Mouse (Mus musculus): ENCODE results near the gene Tent2.
A peak's percentile ranks its signal among the peaks of the same experiment; 100 is the strongest.
"Not testable (repeated sequence)": the region's sequence is repeated elsewhere in the genome, so short reads cannot be mapped to it uniquely, and the experiment has no call there.

The Tent2 gene

GRCm38 (mm10) chr13:93191831-93192645 lies at the start of gene Tent2:
Gene Tent2 (minus strand): TSS chr13:93192385.
- DNase-seq (ENCODE audit: low read depth, low spot score), result peak; percentile 90

GRCm38 (mm10) chr13:93241180-93241579 lies 49.0 kb upstream of the Tent2 start:
- no peak for DNase-seq (ENCODE audit: low read depth, low spot score)

GRCm38 (mm10) chr13:93239561-93239960 lies 47.4 kb upstream of the Tent2 start:
- DNase-seq (ENCODE audit: low read depth, low spot score), result no peak

DNA sequence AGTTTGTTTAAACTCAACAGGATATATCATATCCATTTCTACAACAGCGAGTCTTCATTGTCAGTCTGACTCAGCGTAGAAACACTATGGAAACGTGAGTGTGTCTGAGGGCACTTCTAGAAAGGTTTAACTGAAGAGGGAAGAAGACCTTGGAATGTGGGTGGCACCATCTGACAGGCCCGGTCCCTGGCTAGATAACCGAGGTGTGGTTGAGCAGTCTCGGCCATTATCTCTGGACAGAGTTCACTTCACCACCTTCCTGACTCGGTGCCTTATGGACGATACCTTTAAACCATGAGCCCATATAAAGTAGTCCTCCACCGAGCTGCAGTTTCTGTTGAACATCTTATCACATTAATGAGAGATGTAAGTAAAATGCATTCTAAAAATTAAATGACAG lies 46.9 kb upstream of the Tent2 start:
- no peak for DNase-seq (ENCODE audit: low read depth, low spot score)

- no peak for DNase-seq (ENCODE audit: low read depth, low spot score)
Measured at GRCm38 (mm10) chr13:93237677-93238398, 45.7 kb upstream of the Tent2 start.

- DNase-seq (ENCODE audit: low read depth, low spot score), result no peak
Measured at GRCm38 (mm10) chr13:93234267-93235039, 42.3 kb upstream of the Tent2 start.

GRCm38 (mm10) chr13:93232335-93232734 lies 40.1 kb upstream of the Tent2 start:
- no peak for DNase-seq (ENCODE audit: low read depth, low spot score)

- no peak for DNase-seq (ENCODE audit: low read depth, low spot score)
Measured at GRCm38 (mm10) chr13:93231016-93231415, 38.8 kb upstream of the Tent2 start.

GRCm38 (mm10) chr13:93211741-93212140 lies 19.6 kb upstream of the Tent2 start:
- DNase-seq (ENCODE audit: low read depth, low spot score), result no peak

GRCm38 (mm10) chr13:93192646-93193026 lies 451 bp upstream of the Tent2 start:
- DNase-seq (ENCODE audit: low read depth, low spot score), result no peak

GRCm38 (mm10) chr13:93189416-93189815 lies 2.8 kb downstream of the Tent2 start:
- no peak for DNase-seq (ENCODE audit: low read depth, low spot score)

DNA sequence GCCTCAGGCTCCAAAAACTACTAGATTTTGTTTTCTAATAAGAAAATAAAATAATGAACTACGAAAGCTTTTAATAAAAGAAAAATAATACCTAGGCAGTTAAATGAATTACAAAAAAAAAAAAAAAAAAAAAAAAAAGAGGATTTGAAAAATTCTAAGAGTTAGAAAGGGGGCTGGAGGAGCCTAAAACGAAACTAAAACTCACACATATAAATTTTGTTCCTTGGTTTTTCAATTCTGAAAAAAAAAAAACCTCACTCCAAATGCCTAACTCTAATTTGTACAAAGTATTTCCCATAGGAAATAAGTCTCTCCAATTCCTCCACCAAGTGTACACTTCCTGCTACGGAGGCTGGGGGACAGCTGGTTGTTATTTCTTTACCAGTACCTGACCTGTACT lies 3.4 kb downstream of the Tent2 start:
- no peak for DNase-seq (ENCODE audit: low read depth, low spot score)

GRCm38 (mm10) chr13:93187792-93188191 lies 4.4 kb downstream of the Tent2 start:
- not testable (repeated sequence) for DNase-seq (ENCODE audit: low read depth, low spot score)

GRCm38 (mm10) chr13:93180351-93180750 lies 11.8 kb downstream of the Tent2 start:
- no peak for DNase-seq (ENCODE audit: low read depth, low spot score)

GRCm38 (mm10) chr13:93179522-93179921 lies 12.7 kb downstream of the Tent2 start:
- no peak for DNase-seq (ENCODE audit: low read depth, low spot score)

GRCm38 (mm10) chr13:93177571-93177970 lies 14.6 kb downstream of the Tent2 start:
- DNase-seq (ENCODE audit: low read depth, low spot score), result no peak

DNA sequence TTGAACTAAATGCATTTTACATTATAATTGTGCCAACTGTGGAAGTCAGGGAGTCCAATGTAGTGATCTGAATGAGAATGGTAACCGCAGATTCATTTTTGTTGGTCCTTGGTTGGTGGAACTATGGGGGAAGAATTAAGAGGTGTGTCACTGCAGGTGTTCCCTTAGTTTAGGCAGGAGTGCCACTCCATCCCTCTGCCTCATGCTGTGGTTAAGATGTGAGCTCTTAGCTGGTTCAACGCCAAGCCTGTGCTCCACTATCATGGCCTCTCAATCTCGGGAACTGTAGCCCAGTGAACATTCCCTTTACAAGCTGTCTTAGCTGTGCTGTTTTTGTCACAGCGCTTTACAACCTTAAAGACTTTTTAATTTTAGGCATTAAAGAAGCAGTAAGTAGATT lies 28.9 kb downstream of the Tent2 start:
- DNase-seq (ENCODE audit: low read depth, low spot score), result no peak

- DNase-seq (ENCODE audit: low read depth, low spot score), result no peak
Measured at GRCm38 (mm10) chr13:93162456-93162855, 29.7 kb downstream of the Tent2 start.

DNA sequence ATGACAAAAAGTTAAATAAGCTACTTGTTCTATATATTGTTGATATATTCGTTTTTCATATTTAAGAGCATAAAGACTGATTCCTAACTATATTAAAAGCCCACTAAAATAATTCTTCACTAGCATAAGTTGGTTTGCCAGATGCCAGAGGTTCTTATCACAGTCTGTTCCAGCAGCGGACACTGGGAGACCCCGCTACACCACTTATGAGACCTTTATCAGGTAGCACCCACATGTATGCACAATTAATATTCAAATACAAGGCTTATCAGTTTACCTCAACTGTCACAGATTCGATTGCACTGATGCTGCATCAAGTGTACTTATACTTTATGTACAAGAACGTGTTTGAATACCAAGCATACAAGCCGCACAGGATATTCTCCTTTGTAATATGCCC lies 33.9 kb downstream of the Tent2 start:
- no peak for DNase-seq (ENCODE audit: low read depth, low spot score)

DNA sequence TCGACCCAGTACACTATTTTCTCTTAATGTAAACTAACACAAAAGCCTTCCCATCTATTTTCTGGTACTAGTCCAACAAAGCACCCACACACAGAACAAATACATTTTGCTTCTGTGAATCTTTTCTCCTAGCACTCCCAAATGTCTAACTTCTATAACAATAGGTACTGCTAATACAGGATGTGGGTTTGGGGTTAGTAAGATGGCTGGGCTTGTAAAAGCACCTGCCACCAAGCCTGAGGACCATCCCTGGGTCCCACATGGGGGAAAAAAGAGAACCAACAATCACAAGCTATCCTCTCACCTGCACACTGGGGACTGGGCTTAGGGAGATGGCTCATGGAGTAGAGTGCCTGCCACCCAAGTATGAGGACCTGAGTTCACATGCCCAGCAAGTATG lies 38.9 kb downstream of the Tent2 start:
- DNase-seq (ENCODE audit: low read depth, low spot score), result no peak

- peak; percentile 50 for DNase-seq (ENCODE audit: low read depth, low spot score)
Measured at GRCm38 (mm10) chr13:93144336-93145167, 47.6 kb downstream of the Tent2 start, which contains the start of gene Cmya5. Gene Cmya5 (minus strand): TSS chr13:93144724.

Data from brain, embryonic 18.5 days (tissue).